Mouse (Mus musculus): Measurements from ENCODE around the gene Poln.

GRCm38 (mm10) chr5:34191843-34192242 is 22.6 kb upstream of the Poln start:
- peak; percentile 29; the same call in 1 of the 2 replicates for TF ChIP-seq CTCF (IDR thresholded peaks at IDR 0.05; ENCODE audit: control insufficient read depth, insufficient read depth, low read length)
- no peak for TF ChIP-seq POLR2A (IDR thresholded peaks at IDR 0.05; ENCODE audit: borderline replicate concordance, control insufficient read depth, low read depth, low read length)
